Mouse (Mus musculus) CH12.LX (cell line): Measurements from ENCODE around the gene Aff3.

Experiments used
- CTCF ChIP-seq, 2 experiments: IDR thresholded peaks in 1 of 2; conservative IDR thresholded peaks in 1 of 2; 2 replicates each; pipeline ENCODE4 v1.5.1; 2011 to 2012; ENCODE audit warnings: low read depth in 2 of 2, low read length in 2 of 2, improper control_type of control experiment in 1 of 2, inconsistent platforms in 1 of 2, mild to moderate bottlenecking in 1 of 2, moderate library complexity in 1 of 2
- EP300 ChIP-seq: IDR thresholded peaks from 2 replicates; pipeline ENCODE4 v1.6.1; 2011; ENCODE audit warnings: low read length, improper control_type of control experiment
- JUN ChIP-seq: IDR thresholded peaks from 2 replicates; pipeline ENCODE4 v1.6.1; 2011; ENCODE audit warnings: low read depth, mild to moderate bottlenecking, low read length, improper control_type of control experiment, moderate library complexity; ENCODE audit not compliant: insufficient read depth
- KAT2A ChIP-seq: IDR thresholded peaks from 2 replicates; pipeline ENCODE4 v1.6.1; 2012; ENCODE audit warnings: low read length, improper control_type of control experiment, inconsistent platforms; ENCODE audit not compliant: insufficient replicate concordance
- MAFK ChIP-seq: IDR thresholded peaks from 2 replicates; pipeline ENCODE4 v1.6.1; 2011; ENCODE audit warnings: low read length, improper control_type of control experiment; ENCODE audit not compliant: insufficient replicate concordance
- MAX ChIP-seq: IDR thresholded peaks from 2 replicates; pipeline ENCODE4 v1.6.1; 2011; ENCODE audit warnings: low read length, improper control_type of control experiment
- MAZ ChIP-seq: IDR thresholded peaks from 2 replicates; pipeline ENCODE4 v1.6.1; 2012; ENCODE audit warnings: low read depth, mild to moderate bottlenecking, inconsistent platforms, low read length, improper control_type of control experiment, moderate library complexity
- MEF2A ChIP-seq: IDR thresholded peaks from 2 replicates; pipeline ENCODE4 v1.6.1; 2014; ENCODE audit warnings: low read depth, mild to moderate bottlenecking, inconsistent platforms, low read length, improper control_type of control experiment, borderline replicate concordance
- MXI1 ChIP-seq: IDR thresholded peaks from 2 replicates; pipeline ENCODE4 v1.6.1; 2011; ENCODE audit warnings: mild to moderate bottlenecking, low read depth, low read length, improper control_type of control experiment
- POLR2A ChIP-seq: IDR thresholded peaks from 2 replicates; pipeline ENCODE4 v1.6.1; 2011; ENCODE audit warnings: low read depth, mild to moderate bottlenecking, improper control_type of control experiment, low read length

DNA sequence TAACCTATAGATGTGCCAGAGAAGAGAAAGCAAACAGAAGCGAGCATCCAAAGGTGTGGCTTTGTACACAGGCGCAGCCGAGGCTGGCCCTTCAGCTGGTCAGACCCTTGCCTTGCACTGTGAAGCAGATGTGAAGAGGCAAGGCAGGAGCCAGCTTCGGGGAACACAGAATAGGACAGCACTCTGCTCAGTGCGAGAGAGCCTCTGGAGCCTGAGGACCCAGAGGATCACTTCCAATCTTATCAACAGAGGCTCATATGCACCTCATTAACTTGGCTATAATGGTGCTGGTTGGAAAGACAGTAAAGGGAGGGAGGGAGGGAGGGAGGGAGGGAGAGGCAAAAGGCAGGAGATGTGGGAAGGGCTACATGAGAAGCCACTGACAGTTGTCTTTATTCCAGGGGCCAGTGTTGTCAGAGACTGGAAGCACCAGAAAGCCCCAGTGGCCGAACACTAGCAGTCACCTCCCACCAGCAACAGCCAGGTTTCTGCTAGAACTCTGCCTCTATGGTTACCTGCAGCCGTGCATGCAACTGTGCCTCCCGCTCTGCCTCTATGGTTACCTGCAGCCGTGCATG is 98.6 kb downstream of the Aff3 start:
- no peak for TF ChIP-seq MAX
- no peak for TF ChIP-seq CTCF (conservative IDR thresholded peaks at IDR 0.05 in 1 of 2, IDR thresholded peaks at IDR 0.05 in 1 of 2; ENCODE audit: low read depth in 2 of 2, low read length in 2 of 2)
- no peak for TF ChIP-seq MAFK
- TF ChIP-seq MXI1, result no peak
- no peak for TF ChIP-seq MEF2A
- no peak for TF ChIP-seq POLR2A
- TF ChIP-seq JUN, result no peak
- TF ChIP-seq KAT2A, result no peak
- no peak for TF ChIP-seq EP300
- no peak for TF ChIP-seq MAZ
